Mouse (Mus musculus) hindbrain, embryonic 14.5 days (tissue): ENCODE data around the gene Cfap77. TPM values are rescaled to one million over a fixed set of nuclear protein-coding genes. Genes with fewer than 3 reads are reported as not detected.

ENCODE experiments used
- ATAC-seq: fragments of 200-750 bp; cut with Nextera tagmentation; 2 replicates; pipeline ENCODE4 v1.8.0; 2017; ENCODE audit warnings: moderate number of reproducible peaks, mild to moderate bottlenecking, moderate TSS enrichment, moderate library complexity; ENCODE audit not compliant: low FRiP score
- DNase-seq: peaks from one replicate; pipeline ENCODE4 v3.0.0-alpha.2; 2015; ENCODE audit warnings: low spot score
- H3K27ac ChIP-seq: fragments of 300-500 bp; sonication (generic); 2 replicates; pipeline ENCODE4 v1.5.1; 2014; ENCODE audit warnings: mild to moderate bottlenecking, moderate library complexity
- H3K27me3 ChIP-seq: fragments of 300-500 bp; sonication (generic); 2 replicates; pipeline ENCODE4 v1.6.1; 2014; ENCODE audit warnings: mild to moderate bottlenecking, low read length, mixed read lengths; ENCODE audit not compliant: control insufficient read depth, insufficient read depth
- H3K36me3 ChIP-seq: fragments of 300-500 bp; sonication (generic); replicated peaks from 2 replicates; pipeline ENCODE4 v1.6.1; 2014; ENCODE audit not compliant: control insufficient read depth, insufficient read depth
- H3K4me1 ChIP-seq: fragments of 300-500 bp; sonication (generic); replicated peaks from 2 replicates; pipeline ENCODE4 v1.6.1; 2014; ENCODE audit warnings: antibody characterized with exemption, low read length, mixed read lengths; ENCODE audit not compliant: control insufficient read depth, insufficient read depth
- H3K4me2 ChIP-seq: fragments of 300-500 bp; sonication (generic); replicated peaks from 2 replicates; pipeline ENCODE4 v1.6.1; 2014; ENCODE audit warnings: mild to moderate bottlenecking, moderate library complexity
- H3K4me3 ChIP-seq: fragments of 300-500 bp; sonication (generic); replicated peaks from 2 replicates; pipeline ENCODE4 v1.5.1; 2014; ENCODE audit warnings: mild to moderate bottlenecking, low read length
- H3K9ac ChIP-seq: fragments of 300-500 bp; sonication (generic); 2 replicates; pipeline ENCODE4 v1.6.1; 2014
- H3K9me3 ChIP-seq: fragments of 300-500 bp; sonication (generic); 2 replicates; pipeline ENCODE4 v1.6.1; 2016; ENCODE audit warnings: low read length; ENCODE audit not compliant: control insufficient read depth
- WGBS: fragments of 180-500 bp; shearing (Covaris S2); extraction: QIAGEN DNeasy Blood & Tissue Kit; methylation state at CpG from one replicate; pipeline ENCODE4 v1.1.7; 2014; 5-methylcytosine and 5-hydroxymethylcytosine counted together
- polyA plus RNA-seq: library from polyadenylated mRNA; unstranded; fragments of >200 nt; fragmentation: Nextera tagmentation; extraction: Ambion mirVana; gene quantifications from 2 replicates; pipeline ENCODE4 v1.2.1, GENCODE M21; 2014

Gene Cfap77
- polyA plus RNA-seq, 1 experiment from 2014 or later: 0.56 TPM

GRCm38 (mm10) chr2:28897340-28897899, 157.4 kb downstream of the Cfap77 start:
- no peaks in the 10 kb centered on the region for H3K9me3 ChIP-seq
- no peak for DNase-seq
- no peaks in the 10 kb centered on the region for H3K4me1 ChIP-seq
- no peak overlapping the region for H3K9ac ChIP-seq
- no peak overlapping the region for H3K27ac ChIP-seq
- 87% methylated on average over 4 of the region's 4 CpGs for WGBS
- peaks cover 7% of the 10 kb centered on the region for H3K27me3 ChIP-seq
- no peak overlapping the region for H3K4me3 ChIP-seq
- H3K4me2 ChIP-seq: no peak overlapping the region
- peaks cover 72% of the 10 kb centered on the region for H3K36me3 ChIP-seq
- no peak for ATAC-seq

- DNase-seq (no peak), ATAC-seq (no peak)
- no peak overlapping the region for H3K9ac ChIP-seq
- H3K9me3 ChIP-seq: no peaks in the 10 kb centered on the region
- peaks cover 76% of the 10 kb centered on the region for H3K36me3 ChIP-seq
- H3K4me1 ChIP-seq: no peaks in the 10 kb centered on the region
- H3K4me3 ChIP-seq: no peak overlapping the region
- 85% methylated on average over 7 of the region's 7 CpGs for WGBS
- no peak overlapping the region for H3K27ac ChIP-seq
- H3K27me3 ChIP-seq: no peaks in the 10 kb centered on the region
- H3K4me2 ChIP-seq: no peak overlapping the region
These were observed 159.0 kb downstream of the Cfap77 start for GRCm38 (mm10) chr2:28895876-28896275.

GRCm38 (mm10) chr2:28893526-28893925, 161.3 kb downstream of the Cfap77 start:
- Histone ChIP-seq H3K36me3 (peaks cover 66% of the 10 kb centered on the region), H3K27ac (no peak overlapping the region), H3K9me3 (no peaks in the 10 kb centered on the region), H3K4me2 (no peak overlapping the region), H3K4me1 (no peaks in the 10 kb centered on the region), H3K4me3 (no peak overlapping the region), H3K27me3 (no peaks in the 10 kb centered on the region), H3K9ac (no peak overlapping the region)
- ATAC-seq (no peak), DNase-seq (no peak)
- 38% methylated on average over 6 of the region's 6 CpGs for WGBS

DNA sequence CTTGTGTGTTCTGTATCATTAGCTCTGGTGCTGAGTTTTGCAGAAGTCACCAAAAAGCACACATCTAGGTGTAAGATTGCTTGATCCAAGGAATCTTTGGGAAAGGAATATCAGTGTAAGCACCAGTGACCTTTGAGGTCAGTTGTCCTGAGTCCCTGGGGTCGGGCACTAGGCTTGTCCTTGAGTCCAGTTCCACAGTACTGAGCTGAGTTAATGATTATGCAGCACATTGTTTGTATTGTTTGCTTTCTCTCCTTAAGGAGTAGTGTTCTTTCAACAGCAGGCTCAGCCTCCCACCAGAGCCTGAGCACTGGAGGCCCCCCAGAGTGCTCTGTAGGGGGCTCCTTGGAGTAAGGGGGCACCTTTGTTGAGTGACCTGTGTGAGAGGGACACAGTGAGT, 162.1 kb downstream of the Cfap77 start:
- DNase-seq: no peak
- Histone ChIP-seq H3K27me3 (no peaks in the 10 kb centered on the region), H3K4me3 (no peak overlapping the region), H3K27ac (no peak overlapping the region), H3K4me1 (no peaks in the 10 kb centered on the region), H3K9ac (no peak overlapping the region), H3K4me2 (no peak overlapping the region), H3K36me3 (peaks cover 62% of the 10 kb centered on the region), H3K9me3 (no peaks in the 10 kb centered on the region)
- 14% methylated on average over 1 of the region's 1 CpGs for WGBS
- no peak for ATAC-seq

GRCm38 (mm10) chr2:28884914-28885313, 170.0 kb downstream of the Cfap77 start:
- peaks cover 4% of the 10 kb centered on the region; the same call in 1 of the 2 replicates for H3K4me1 ChIP-seq
- H3K27ac ChIP-seq: no peak overlapping the region
- no peak overlapping the region for H3K9ac ChIP-seq
- no peak overlapping the region for H3K4me2 ChIP-seq
- no peak for ATAC-seq
- peaks cover 50% of the 10 kb centered on the region for H3K36me3 ChIP-seq
- H3K27me3 ChIP-seq: no peaks in the 10 kb centered on the region
- 55% methylated on average over 4 of the region's 4 CpGs for WGBS
- no peak overlapping the region for H3K4me3 ChIP-seq
- no peaks in the 10 kb centered on the region for H3K9me3 ChIP-seq
- no peak for DNase-seq

- no peak overlapping the region for H3K4me3 ChIP-seq
- no peaks in the 10 kb centered on the region for H3K27me3 ChIP-seq
- H3K27ac ChIP-seq: no peak overlapping the region
- no peak for ATAC-seq
- 56% methylated on average over 6 of the region's 6 CpGs for WGBS
- no peak overlapping the region for H3K4me2 ChIP-seq
- DNase-seq: no peak
- peaks cover 4% of the 10 kb centered on the region; the same call in 1 of the 2 replicates for H3K4me1 ChIP-seq
- H3K36me3 ChIP-seq: peaks cover 52% of the 10 kb centered on the region
- no peaks in the 10 kb centered on the region for H3K9me3 ChIP-seq
- no peak overlapping the region for H3K9ac ChIP-seq
These were observed 171.9 kb downstream of the Cfap77 start for GRCm38 (mm10) chr2:28882826-28883485.

GRCm38 (mm10) chr2:28882047-28882446, 172.8 kb downstream of the Cfap77 start:
- H3K27me3 ChIP-seq: no peaks in the 10 kb centered on the region
- DNase-seq (no peak), ATAC-seq (no peak)
- H3K27ac ChIP-seq: no peak overlapping the region
- H3K9me3 ChIP-seq: no peaks in the 10 kb centered on the region
- no peak overlapping the region for H3K9ac ChIP-seq
- peaks cover 55% of the 10 kb centered on the region for H3K36me3 ChIP-seq
- no peak overlapping the region for H3K4me3 ChIP-seq
- H3K4me1 ChIP-seq: peaks cover 4% of the 10 kb centered on the region; the same call in 1 of the 2 replicates
- no peak overlapping the region for H3K4me2 ChIP-seq
- WGBS: 84% methylated on average over 3 of the region's 3 CpGs

DNA sequence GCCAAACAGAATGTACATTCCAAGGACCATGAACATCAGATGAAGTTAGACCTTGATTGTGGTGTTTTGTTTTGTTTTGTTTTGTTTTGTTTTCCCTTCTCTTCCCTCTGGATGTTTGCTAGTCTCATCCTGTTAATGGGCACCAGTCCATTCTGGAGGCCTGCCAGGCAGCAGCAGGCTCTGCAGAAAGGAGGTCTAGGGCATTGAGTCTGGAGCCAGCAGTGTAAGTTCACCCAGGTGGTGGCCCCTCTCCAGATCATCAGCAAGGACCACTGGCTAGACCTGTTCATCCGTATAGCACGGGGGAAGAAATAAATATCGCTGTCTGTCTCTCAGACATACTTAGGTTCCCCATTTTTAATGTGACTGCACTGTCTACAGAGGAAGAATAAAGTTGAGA, 173.6 kb downstream of the Cfap77 start:
- Histone ChIP-seq H3K9me3 (no peaks in the 10 kb centered on the region), H3K4me2 (no peak overlapping the region), H3K9ac (no peak overlapping the region), H3K4me3 (no peak overlapping the region), H3K36me3 (peaks cover 59% of the 10 kb centered on the region), H3K4me1 (peaks cover 4% of the 10 kb centered on the region; the same call in 1 of the 2 replicates), H3K27me3 (no peaks in the 10 kb centered on the region), H3K27ac (no peak overlapping the region)
- peak; percentile 24 for DNase-seq
- ATAC-seq: no peak
- WGBS: 85% methylated on average over 3 of the region's 3 CpGs
